Mouse (Mus musculus) bone marrow, adult 2 months (tissue): ENCODE measurements around the gene Speer4f2. TPM values are rescaled to one million over a fixed set of nuclear protein-coding genes. Genes with fewer than 3 reads are reported as not detected.
"Not testable (repeated sequence)": the region's sequence is repeated elsewhere in the genome, so short reads cannot be mapped to it uniquely, and the experiment has no call there.

Source experiments
- H3K27ac ChIP-seq: fragments of 200-500 bp; 2 replicates; pipeline ENCODE4 v1.5.1; 2012; ENCODE audit warnings: low read depth, mild to moderate bottlenecking, control low read depth, inconsistent platforms, low read length; ENCODE audit not compliant: control insufficient read depth, poor library complexity, insufficient read depth
- H3K4me1 ChIP-seq: fragments of 200-500 bp; 2 replicates; pipeline ENCODE4 v1.6.1; 2011; ENCODE audit warnings: low read length; ENCODE audit not compliant: control insufficient read depth, insufficient read depth
- H3K4me3 ChIP-seq: fragments of 200-500 bp; replicated peaks from 2 replicates; pipeline ENCODE3; 2011; ENCODE audit warnings: mild to moderate bottlenecking, low read depth, low read length, control low read depth; ENCODE audit not compliant: control insufficient read depth
- CTCF ChIP-seq: fragments of 200-500 bp; IDR thresholded peaks from 2 replicates; pipeline ENCODE4 v1.5.1; 2011; ENCODE audit warnings: low read length, control low read depth; ENCODE audit not compliant: control insufficient read depth, insufficient read depth
- POLR2A ChIP-seq: fragments of 200-500 bp; IDR thresholded peaks from 2 replicates; pipeline ENCODE4 v1.6.1; 2011; ENCODE audit warnings: low read depth, mild to moderate bottlenecking, control low read depth, low read length, borderline replicate concordance; ENCODE audit not compliant: control insufficient read depth
- WGBS: fragments of 180-500 bp; shearing (Covaris S2); methylation state at CpG from one replicate; pipeline ENCODE4 v1.1.7; 2018; 5-methylcytosine and 5-hydroxymethylcytosine counted together
- polyA plus RNA-seq: library from polyadenylated mRNA; stranded (reverse); fragments of >200 nt; gene quantifications from 2 replicates; pipeline ENCODE4 v1.2.4, GENCODE M21; 2011; ENCODE audit warnings: low replicate concordance; ENCODE audit not compliant: missing spikeins, insufficient read depth, insufficient read length

Speer4f2 gene
- not detected in 2 replicates for polyA plus RNA-seq

GRCm38 (mm10) chr5:17372880-17373279 lies at the start of gene Speer4f2:
Gene Speer4f2 (plus strand): TSS chr5:17373180.
- WGBS: 73% methylated on average over 1 of the region's 1 CpGs
- not testable (repeated sequence) for H3K27ac ChIP-seq, H3K4me3 ChIP-seq, H3K4me1 ChIP-seq

GRCm38 (mm10) chr5:17328946-17329566 lies 43.9 kb upstream of the Speer4f2 start:
- 48% methylated on average over 2 of the region's 2 CpGs for WGBS
- Histone ChIP-seq H3K4me1 (no peaks in the 10 kb centered on the region), H3K27ac (no peak overlapping the region), H3K4me3 (no peak overlapping the region)
- TF ChIP-seq POLR2A: no peak
- no peak for TF ChIP-seq CTCF

- no peaks in the 10 kb centered on the region for H3K4me1 ChIP-seq
- WGBS: 95% methylated on average over 1 of the region's 1 CpGs
- TF ChIP-seq POLR2A (no peak), CTCF (no peak)
- H3K4me3 ChIP-seq: no peak overlapping the region
- H3K27ac ChIP-seq: no peak overlapping the region
Observed at GRCm38 (mm10) chr5:17334836-17335235, 38.1 kb upstream of the Speer4f2 start.

- H3K4me1 ChIP-seq, H3K4me3 ChIP-seq, H3K27ac ChIP-seq: not testable (repeated sequence)
- 56% methylated on average over 2 of the region's 2 CpGs for WGBS
Observed at GRCm38 (mm10) chr5:17345741-17346140, 27.2 kb upstream of the Speer4f2 start.

- no peak overlapping the region for H3K27ac ChIP-seq
- TF ChIP-seq CTCF: no peak
- TF ChIP-seq POLR2A: no peak
- H3K4me1 ChIP-seq: no peaks in the 10 kb centered on the region
- no peak overlapping the region for H3K4me3 ChIP-seq
Observed at GRCm38 (mm10) chr5:17359394-17359999, 13.5 kb upstream of the Speer4f2 start.

GRCm38 (mm10) chr5:17389926-17390325 lies 16.9 kb downstream of the Speer4f2 start:
- Histone ChIP-seq H3K27ac (no peak overlapping the region), H3K4me3 (no peak overlapping the region), H3K4me1 (no peaks in the 10 kb centered on the region)
- TF ChIP-seq CTCF (no peak), POLR2A (no peak)
- 32% methylated on average over 7 of the region's 7 CpGs for WGBS

GRCm38 (mm10) chr5:17391207-17391606 lies 18.2 kb downstream of the Speer4f2 start:
- TF ChIP-seq POLR2A (no peak), CTCF (no peak)
- Histone ChIP-seq H3K4me3 (no peak overlapping the region), H3K4me1 (no peaks in the 10 kb centered on the region), H3K27ac (no peak overlapping the region)
- WGBS: 66% methylated on average over 1 of the region's 1 CpGs

GRCm38 (mm10) chr5:17400571-17400970 lies 27.6 kb downstream of the Speer4f2 start:
- Histone ChIP-seq H3K4me1 (no peaks in the 10 kb centered on the region), H3K27ac (no peak overlapping the region), H3K4me3 (no peak overlapping the region)
- 59% methylated on average over 1 of the region's 1 CpGs for WGBS
- no peak for TF ChIP-seq CTCF
- TF ChIP-seq POLR2A: no peak

GRCm38 (mm10) chr5:17401206-17402077 lies 28.5 kb downstream of the Speer4f2 start:
- no peaks in the 10 kb centered on the region for H3K4me1 ChIP-seq
- TF ChIP-seq CTCF: no peak
- 75% methylated on average over 14 of the region's 14 CpGs for whole genome bisulfite sequencing
- no peak overlapping the region for H3K4me3 ChIP-seq
- H3K27ac ChIP-seq: no peak overlapping the region
